Mouse (Mus musculus) stomach, postnatal 0 days (tissue): Measurements from ENCODE around the gene Gm12248.
A peak's percentile ranks its signal among the peaks of the same experiment; 100 is the strongest.

Experiments
- CTCF ChIP-seq: IDR thresholded peaks from 2 replicates; pipeline ENCODE4 v1.5.1; 2016; ENCODE audit warnings: antibody characterized with exemption, low read depth, mild to moderate bottlenecking, moderate library complexity
- EP300 ChIP-seq: optimal IDR thresholded peaks from 2 replicates; pipeline ENCODE3; 2016; ENCODE audit warnings: antibody characterized with exemption

GRCm38 (mm10) chr11:58039027-58039426 lies 53.9 kb downstream of the Gm12248 start:
- peak; percentile 74 for TF ChIP-seq CTCF
- TF ChIP-seq EP300, result no peak
